Mouse (Mus musculus): ENCODE measurements at regions not wholly inside any gene's neighbourhood (a gene's known extent, or its start where the extent isn't known, plus 50 kb on each side); places are given as distances from the start of the nearest gene placed in this dataset.

DNA sequence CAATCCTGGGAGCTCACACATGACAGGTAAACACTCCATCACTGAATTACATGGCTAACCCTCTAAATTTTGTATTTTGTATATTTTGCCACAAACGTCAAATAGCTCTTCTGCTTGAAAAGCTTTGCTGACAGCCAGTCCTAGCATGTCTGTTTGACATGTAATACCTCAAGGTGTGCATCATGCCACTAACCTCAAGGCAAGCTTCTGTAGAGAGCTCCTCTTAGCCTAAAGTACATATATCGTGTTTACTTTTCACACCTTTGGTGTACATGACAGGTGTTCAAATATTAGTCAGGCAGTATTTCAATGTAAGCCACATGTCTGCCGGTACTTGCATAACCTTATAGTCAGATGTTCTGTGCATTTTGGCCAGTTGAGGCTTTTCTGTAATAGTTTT, 66.5 kb upstream of the Zfand6 start:
- TF ChIP-seq CTCF (IDR thresholded peaks at IDR 0.05; ENCODE audit: low read depth, low read length) (no peak), POLR2A (IDR thresholded peaks at IDR 0.05; ENCODE audit: extremely low read depth, insufficient read depth, low read length) (no peak)
